Mouse (Mus musculus): Measurements from ENCODE around the gene 1700047I17Rik2.
"Not testable (repeated sequence)": the region's sequence is repeated elsewhere in the genome, so short reads cannot be mapped to it uniquely, and the experiment has no call there.

The 1700047I17Rik2 gene

GRCm38 (mm10) chr12:55199306-55199705 is at the start of gene 1700047I17Rik2:
Gene 1700047I17Rik2, plus strand, starts transcription at chr12:55199592.
- DNase-seq (ENCODE audit: low read depth, low spot score): not testable (repeated sequence)

GRCm38 (mm10) chr12:55154559-55155448 is 44.6 kb upstream of the 1700047I17Rik2 start, which contains the start of gene Srp54b:
Gene Srp54b, plus strand, starts transcription at chr12:55155104.
- DNase-seq (ENCODE audit: low read depth, low spot score): not testable (repeated sequence)

- not testable (repeated sequence) for DNase-seq (ENCODE audit: low read depth, low spot score)
Observed at GRCm38 (mm10) chr12:55155449-55155783, 44.0 kb upstream of the 1700047I17Rik2 start.

- DNase-seq (ENCODE audit: low read depth, low spot score): not testable (repeated sequence)
Observed at GRCm38 (mm10) chr12:55167034-55167557, 32.3 kb upstream of the 1700047I17Rik2 start.

- DNase-seq (ENCODE audit: low read depth, low spot score): not testable (repeated sequence)
Observed at GRCm38 (mm10) chr12:55187686-55188085, 11.7 kb upstream of the 1700047I17Rik2 start.

GRCm38 (mm10) chr12:55189127-55189526 is 10.3 kb upstream of the 1700047I17Rik2 start:
- DNase-seq (ENCODE audit: low read depth, low spot score): not testable (repeated sequence)

GRCm38 (mm10) chr12:55199799-55200198 is 407 bp downstream of the 1700047I17Rik2 start:
- not testable (repeated sequence) for DNase-seq (ENCODE audit: low read depth, low spot score)

- not testable (repeated sequence) for DNase-seq (ENCODE audit: low read depth, low spot score)
Observed at GRCm38 (mm10) chr12:55212944-55213343, 13.6 kb downstream of the 1700047I17Rik2 start.

GRCm38 (mm10) chr12:55229626-55230519 is 30.5 kb downstream of the 1700047I17Rik2 start, which contains the start of gene Srp54c:
Gene Srp54c, plus strand, starts transcription at chr12:55230168.
- DNase-seq (ENCODE audit: low read depth, low spot score): not testable (repeated sequence)

GRCm38 (mm10) chr12:55230520-55230861 is 31.1 kb downstream of the 1700047I17Rik2 start:
- not testable (repeated sequence) for DNase-seq (ENCODE audit: low read depth, low spot score)

- DNase-seq (ENCODE audit: low read depth, low spot score): not testable (repeated sequence)
Observed at GRCm38 (mm10) chr12:55242243-55242642, 42.9 kb downstream of the 1700047I17Rik2 start.

GRCm38 (mm10) chr12:55261950-55262349 is 62.6 kb downstream of the 1700047I17Rik2 start:
- DNase-seq (ENCODE audit: low read depth, low spot score): not testable (repeated sequence)

- not testable (repeated sequence) for DNase-seq (ENCODE audit: low read depth, low spot score)
Observed at GRCm38 (mm10) chr12:55263385-55263784, 64.0 kb downstream of the 1700047I17Rik2 start.

Measured in WW6 (cell line).